Mouse (Mus musculus): ENCODE data around the gene Pyroxd2. TPM values are rescaled to one million over a fixed set of nuclear protein-coding genes. Genes with fewer than 3 reads are reported as not detected.

Gene Pyroxd2
- polyA plus RNA-seq, 1 experiment from 2014 or later = 3.1 TPM

- H3K4me1 ChIP-seq = peaks cover 43% of the 10 kb centered on the region
- 20% methylated on average over 4 of the region's 4 CpGs for WGBS
- no peaks in the 10 kb centered on the region for H3K36me3 ChIP-seq
- H3K4me3 ChIP-seq = no peak overlapping the region
- H3K9me3 ChIP-seq = no peaks in the 10 kb centered on the region
- no peaks in the 10 kb centered on the region for H3K27me3 ChIP-seq
- H3K9ac ChIP-seq = no peak overlapping the region
- H3K27ac ChIP-seq = peak overlapping the region; percentile 43; the same call in 1 of the 2 replicates
- peak; percentile 49; the same call in 1 of the 2 replicates for ATAC-seq (ENCODE audit: insufficient number of reproducible peaks, low FRiP score, low TSS enrichment, low read depth)
- H3K4me2 ChIP-seq = no peak overlapping the region
Observed at GRCm38 (mm10) chr19:42744162-42744586, 8.4 kb downstream of the Pyroxd2 start.

GRCm38 (mm10) chr19:42743261-42743660, 9.3 kb downstream of the Pyroxd2 start:
- WGBS = 69% methylated on average over 16 of the region's 16 CpGs
- no peaks in the 10 kb centered on the region for H3K27me3 ChIP-seq

GRCm38 (mm10) chr19:42741884-42742283, 10.7 kb downstream of the Pyroxd2 start:
- peak overlapping the region; percentile 59; the same call in 1 of the 2 replicates for H3K27ac ChIP-seq
- no peaks in the 10 kb centered on the region for H3K36me3 ChIP-seq
- no peaks in the 10 kb centered on the region for H3K27me3 ChIP-seq
- no peak for ATAC-seq (ENCODE audit: insufficient number of reproducible peaks, low FRiP score, low TSS enrichment, low read depth)
- no peaks in the 10 kb centered on the region for H3K9me3 ChIP-seq
- WGBS = 30% methylated on average over 14 of the region's 14 CpGs
- no peak overlapping the region for H3K4me2 ChIP-seq
- H3K9ac ChIP-seq = no peak overlapping the region
- H3K4me1 ChIP-seq = peaks cover 36% of the 10 kb centered on the region
- H3K4me3 ChIP-seq = no peak overlapping the region

More at GRCm38 (mm10) chr19:42743261-42743660, 9.3 kb downstream of the Pyroxd2 start:
- ATAC-seq (ENCODE audit: insufficient number of reproducible peaks, low FRiP score, low TSS enrichment, low read depth) = no peak
- Histone ChIP-seq H3K4me1 (peaks cover 36% of the 10 kb centered on the region), H3K27ac (no peak overlapping the region), H3K36me3 (no peaks in the 10 kb centered on the region), H3K4me2 (no peak overlapping the region), H3K4me3 (no peak overlapping the region), H3K9me3 (no peaks in the 10 kb centered on the region), H3K9ac (no peak overlapping the region)

GRCm38 (mm10) chr19:42740163-42740899, 12.2 kb downstream of the Pyroxd2 start:
- H3K4me1 ChIP-seq = peaks cover 28% of the 10 kb centered on the region
- H3K9me3 ChIP-seq = no peaks in the 10 kb centered on the region
- no peaks in the 10 kb centered on the region for H3K36me3 ChIP-seq
- ATAC-seq (ENCODE audit: insufficient number of reproducible peaks, low FRiP score, low TSS enrichment, low read depth) = no peak
- H3K4me2 ChIP-seq = no peak overlapping the region
- 65% methylated on average over 8 of the region's 8 CpGs for WGBS
- no peak overlapping the region for H3K27ac ChIP-seq
- no peak overlapping the region for H3K9ac ChIP-seq
- H3K4me3 ChIP-seq = no peak overlapping the region
- no peaks in the 10 kb centered on the region for H3K27me3 ChIP-seq

GRCm38 (mm10) chr19:42739734-42740133, 12.8 kb downstream of the Pyroxd2 start:
- Histone ChIP-seq H3K9me3 (no peaks in the 10 kb centered on the region), H3K4me3 (no peak overlapping the region), H3K9ac (no peak overlapping the region), H3K36me3 (no peaks in the 10 kb centered on the region), H3K27me3 (no peaks in the 10 kb centered on the region), H3K27ac (no peak overlapping the region), H3K4me1 (peaks cover 26% of the 10 kb centered on the region), H3K4me2 (no peak overlapping the region)
- no peak for ATAC-seq (ENCODE audit: insufficient number of reproducible peaks, low FRiP score, low TSS enrichment, low read depth)
- 63% methylated on average over 6 of the region's 6 CpGs for WGBS

GRCm38 (mm10) chr19:42737753-42738152, 14.8 kb downstream of the Pyroxd2 start:
- H3K9ac ChIP-seq = no peak overlapping the region
- no peaks in the 10 kb centered on the region for H3K36me3 ChIP-seq
- no peaks in the 10 kb centered on the region for H3K9me3 ChIP-seq
- no peaks in the 10 kb centered on the region for H3K27me3 ChIP-seq
- ATAC-seq (ENCODE audit: insufficient number of reproducible peaks, low FRiP score, low TSS enrichment, low read depth) = no peak
- H3K4me2 ChIP-seq = no peak overlapping the region
- no peak overlapping the region for H3K4me3 ChIP-seq
- peaks cover 18% of the 10 kb centered on the region for H3K4me1 ChIP-seq
- WGBS = 61% methylated on average over 9 of the region's 9 CpGs
- no peak overlapping the region for H3K27ac ChIP-seq

GRCm38 (mm10) chr19:42734982-42735381, 17.6 kb downstream of the Pyroxd2 start:
- Histone ChIP-seq H3K4me2 (no peak overlapping the region), H3K27me3 (no peaks in the 10 kb centered on the region), H3K36me3 (no peaks in the 10 kb centered on the region), H3K27ac (no peak overlapping the region), H3K9ac (no peak overlapping the region), H3K9me3 (no peaks in the 10 kb centered on the region), H3K4me1 (peaks cover 4% of the 10 kb centered on the region; the same call in 1 of the 2 replicates), H3K4me3 (no peak overlapping the region)
- no peak for ATAC-seq (ENCODE audit: insufficient number of reproducible peaks, low FRiP score, low TSS enrichment, low read depth)
- 64% methylated on average over 5 of the region's 5 CpGs for whole genome bisulfite sequencing

- H3K27ac ChIP-seq = no peak overlapping the region
- no peak overlapping the region for H3K4me3 ChIP-seq
- H3K36me3 ChIP-seq = no peaks in the 10 kb centered on the region
- no peak overlapping the region for H3K4me2 ChIP-seq
- no peaks in the 10 kb centered on the region for H3K9me3 ChIP-seq
- no peak for ATAC-seq (ENCODE audit: insufficient number of reproducible peaks, low FRiP score, low TSS enrichment, low read depth)
- no peak overlapping the region for H3K9ac ChIP-seq
- no peaks in the 10 kb centered on the region for H3K27me3 ChIP-seq
- peaks cover 15% of the 10 kb centered on the region for H3K4me1 ChIP-seq
- 84% methylated on average over 4 of the region's 4 CpGs for WGBS
Observed at GRCm38 (mm10) chr19:42727424-42727823, 25.2 kb downstream of the Pyroxd2 start.

GRCm38 (mm10) chr19:42726766-42727165, 25.8 kb downstream of the Pyroxd2 start:
- H3K4me3 ChIP-seq = no peak overlapping the region
- H3K9me3 ChIP-seq = no peaks in the 10 kb centered on the region
- no peaks in the 10 kb centered on the region for H3K27me3 ChIP-seq
- 92% methylated on average over 10 of the region's 10 CpGs for WGBS
- no peak overlapping the region for H3K9ac ChIP-seq
- H3K4me2 ChIP-seq = no peak overlapping the region
- no peak overlapping the region for H3K27ac ChIP-seq
- H3K36me3 ChIP-seq = no peaks in the 10 kb centered on the region
- ATAC-seq (ENCODE audit: insufficient number of reproducible peaks, low FRiP score, low TSS enrichment, low read depth) = no peak
- H3K4me1 ChIP-seq = peaks cover 19% of the 10 kb centered on the region

- H3K4me2 ChIP-seq = no peak overlapping the region
- no peaks in the 10 kb centered on the region for H3K27me3 ChIP-seq
- ATAC-seq (ENCODE audit: insufficient number of reproducible peaks, low FRiP score, low TSS enrichment, low read depth) = no peak
- H3K9ac ChIP-seq = no peak overlapping the region
- H3K36me3 ChIP-seq = no peaks in the 10 kb centered on the region
- no peak overlapping the region for H3K4me3 ChIP-seq
- H3K4me1 ChIP-seq = peaks cover 19% of the 10 kb centered on the region
- H3K27ac ChIP-seq = no peak overlapping the region
- H3K9me3 ChIP-seq = no peaks in the 10 kb centered on the region
- 73% methylated on average over 3 of the region's 3 CpGs for WGBS
Observed at GRCm38 (mm10) chr19:42725973-42726350, 26.6 kb downstream of the Pyroxd2 start.

- no peak overlapping the region for H3K4me2 ChIP-seq
- ATAC-seq (ENCODE audit: insufficient number of reproducible peaks, low FRiP score, low TSS enrichment, low read depth) = 0 out of 2 replicates have a peak, but pooled peaks have one; percentile 16
- H3K27ac ChIP-seq = no peak overlapping the region
- H3K36me3 ChIP-seq = no peaks in the 10 kb centered on the region
- H3K4me3 ChIP-seq = no peak overlapping the region
- no peaks in the 10 kb centered on the region for H3K9me3 ChIP-seq
- peaks cover 19% of the 10 kb centered on the region for H3K4me1 ChIP-seq
- no peak overlapping the region for H3K9ac ChIP-seq
- WGBS = 29% methylated on average over 16 of the region's 16 CpGs
- no peaks in the 10 kb centered on the region for H3K27me3 ChIP-seq
Observed at GRCm38 (mm10) chr19:42725056-42725972, 27.3 kb downstream of the Pyroxd2 start.

GRCm38 (mm10) chr19:42723302-42723701, 29.3 kb downstream of the Pyroxd2 start:
- no peak for ATAC-seq (ENCODE audit: insufficient number of reproducible peaks, low FRiP score, low TSS enrichment, low read depth)
- no peak overlapping the region for H3K27ac ChIP-seq

More at GRCm38 (mm10) chr19:42723302-42723701, 29.3 kb downstream of the Pyroxd2 start:
- Histone ChIP-seq H3K4me1 (peaks cover 19% of the 10 kb centered on the region), H3K27me3 (peaks cover 7% of the 10 kb centered on the region; the same call in 1 of the 2 replicates), H3K36me3 (no peaks in the 10 kb centered on the region), H3K4me3 (no peak overlapping the region), H3K4me2 (no peak overlapping the region), H3K9me3 (no peaks in the 10 kb centered on the region), H3K9ac (no peak overlapping the region)
- WGBS = 59% methylated on average over 6 of the region's 6 CpGs
